Mouse (Mus musculus): ENCODE measurements at regions not wholly inside any gene's neighbourhood (a gene's known extent, or its start where the extent isn't known, plus 50 kb on each side); places are given as distances from the start of the nearest gene placed in this dataset.
A peak's percentile ranks its signal among the peaks of the same experiment; 100 is the strongest.

DNA sequence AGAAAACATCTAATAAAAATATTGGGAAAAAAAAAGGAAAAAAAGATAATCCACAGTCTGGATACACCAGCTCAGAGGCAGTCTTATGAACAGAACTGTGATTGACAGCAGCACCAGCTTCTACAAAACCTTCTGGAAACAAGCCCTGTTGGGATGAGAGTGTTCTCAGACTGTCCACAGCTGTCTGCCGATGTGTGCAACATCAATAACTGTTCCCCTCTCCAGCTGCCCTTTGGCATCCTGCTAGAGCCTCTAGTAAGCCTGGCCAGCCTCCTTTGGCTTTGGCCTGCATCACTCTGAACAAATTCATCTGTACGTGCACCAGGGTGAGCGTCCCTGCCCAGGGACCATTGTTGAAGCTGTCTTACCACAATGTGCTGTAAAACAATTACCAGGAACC is 137.0 kb upstream of the Irs2 start:
- intact Hi-C loops (cut with DNase I): no loop called here
- DNase-seq: no peak

DNA sequence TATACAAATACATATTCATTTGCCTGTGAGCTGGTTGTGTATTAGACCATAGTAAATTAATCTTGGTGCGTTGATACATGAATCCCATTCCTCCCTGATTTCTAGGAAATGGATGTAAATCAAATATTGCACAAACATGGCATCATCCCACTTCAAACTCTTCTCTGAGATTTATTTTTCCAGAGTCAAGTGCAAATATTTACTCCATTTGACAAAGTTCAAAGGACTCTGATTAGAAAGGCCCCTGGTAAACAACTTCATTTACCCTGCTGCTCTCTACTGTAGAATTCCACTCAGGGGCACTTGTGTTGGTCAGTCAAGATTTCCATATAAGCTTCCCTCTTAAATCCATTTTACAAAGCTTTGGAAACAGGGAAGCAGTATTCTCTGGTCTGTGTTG is 132.3 kb upstream of the Irs2 start:
- DNase-seq: no peak
- intact Hi-C loops (cut with DNase I): no loop called here

DNA sequence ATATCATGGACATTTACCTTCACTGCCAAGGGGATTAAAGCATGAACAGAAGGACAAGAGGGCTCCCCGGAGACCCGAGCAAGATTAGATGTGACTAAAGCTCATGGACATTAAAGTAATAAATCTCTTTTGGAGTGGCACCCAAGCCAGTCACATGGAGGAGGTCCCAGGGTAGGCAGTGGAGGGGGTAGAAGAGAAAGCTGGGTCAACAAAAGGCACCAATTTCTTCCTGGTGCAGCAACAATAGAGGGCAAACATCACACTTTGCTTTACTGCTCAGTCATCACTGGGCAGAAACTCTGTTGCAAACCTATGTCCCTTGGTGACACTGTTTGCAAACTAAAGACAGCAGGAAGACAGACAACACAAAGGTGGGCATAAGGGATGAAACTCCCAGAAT is 131.0 kb upstream of the Irs2 start:
- intact Hi-C loops (cut with DNase I): no loop called here
- DNase-seq: no peak

DNA sequence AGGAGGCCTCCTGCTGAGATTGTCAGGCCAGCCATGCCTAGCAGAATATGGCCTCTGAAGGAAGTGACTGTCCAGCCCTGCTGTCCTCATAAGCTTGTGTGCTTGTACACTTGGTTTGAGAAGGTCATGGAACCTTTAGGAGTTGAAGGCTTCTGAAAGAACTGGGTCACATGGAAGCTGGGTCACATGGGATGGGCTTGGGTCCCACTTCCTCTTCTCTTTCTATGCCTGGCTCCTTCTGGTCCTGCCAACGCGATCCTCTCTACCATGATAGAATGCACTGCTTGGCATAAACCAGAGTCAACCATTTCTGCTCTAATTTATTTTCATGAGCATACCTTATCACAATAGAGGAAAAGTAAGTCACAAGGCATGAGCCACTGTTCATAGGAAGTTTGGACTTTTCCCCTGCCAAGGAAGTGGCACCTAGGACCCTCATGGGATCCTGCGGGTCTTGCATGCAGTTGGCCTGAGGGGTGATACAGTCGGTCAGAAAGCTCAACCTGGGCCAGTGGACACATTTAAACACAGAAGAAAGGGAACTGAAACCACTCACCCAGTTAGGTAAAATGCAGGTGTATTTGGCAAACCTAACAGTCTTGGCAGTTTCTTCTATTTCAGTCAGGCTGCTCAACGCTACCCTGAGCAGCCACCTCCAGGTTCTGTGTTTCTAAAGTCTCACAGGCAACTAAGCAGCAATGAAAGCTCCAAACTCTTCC is 130.2 kb upstream of the Irs2 start:
- intact Hi-C loops (cut with DNase I): no loop called here
- DNase-seq: no peak

DNA sequence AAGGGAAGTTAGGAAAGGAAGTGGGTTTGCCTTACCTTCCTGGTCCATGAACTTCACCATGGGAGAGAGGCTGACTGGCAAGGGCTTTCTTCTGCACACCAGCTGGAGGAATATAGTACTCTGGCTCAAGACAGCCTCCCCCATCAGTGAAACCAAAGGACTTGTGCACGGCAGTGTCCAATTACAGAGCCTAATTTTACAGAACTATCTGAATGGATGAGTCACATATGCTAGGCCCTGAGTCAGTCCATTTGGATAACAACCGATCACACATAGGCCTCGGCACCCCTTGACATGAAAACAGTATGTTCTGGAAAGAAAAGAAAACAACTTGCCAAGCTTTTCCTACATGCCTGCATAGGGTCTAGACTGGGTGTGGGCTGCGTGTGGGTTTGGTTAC is 128.3 kb upstream of the Irs2 start:
- DNase-seq: no peak
- intact Hi-C loops (cut with DNase I): no loop called here

DNA sequence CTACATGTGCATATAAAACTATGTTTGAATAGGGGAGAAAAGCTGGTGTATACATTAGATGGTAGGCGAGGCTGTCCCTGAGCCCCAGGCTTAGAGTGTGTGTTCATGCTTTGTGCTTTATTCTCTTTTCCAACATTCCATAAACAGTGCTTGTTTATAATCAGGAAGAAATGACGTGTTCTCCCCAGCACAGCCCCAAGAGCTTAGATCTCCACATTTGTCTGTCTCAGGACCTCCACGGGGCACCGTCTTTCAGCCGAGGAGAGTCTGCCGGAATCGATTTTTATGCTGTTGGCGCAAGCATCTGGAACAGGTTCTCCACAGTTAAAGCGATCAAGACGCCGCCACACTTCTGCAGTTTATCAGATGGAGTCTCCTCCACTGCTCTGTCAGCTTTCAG is 126.9 kb upstream of the Irs2 start:
- intact Hi-C loops (cut with DNase I): no loop called here
- DNase-seq: no peak

DNA sequence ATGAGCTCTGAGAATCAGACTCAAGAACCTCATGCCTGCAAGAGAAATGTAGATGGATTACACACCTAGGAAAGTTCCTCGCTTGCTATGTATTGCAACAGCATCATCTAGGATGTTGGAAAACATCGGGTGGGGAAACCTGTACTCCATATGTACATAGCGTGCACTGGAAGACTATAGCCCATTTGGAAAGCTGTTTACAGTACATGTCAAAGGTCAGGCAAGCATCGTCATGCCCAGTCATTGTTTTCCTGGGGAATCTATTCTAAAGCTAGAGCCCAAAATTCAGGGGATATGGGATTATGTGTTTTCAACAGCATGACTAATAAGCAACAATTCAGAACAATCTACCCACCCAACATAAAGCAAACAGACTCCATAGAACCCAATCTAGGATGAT is 126.3 kb upstream of the Irs2 start:
- no peak for DNase-seq
- intact Hi-C loops (cut with DNase I): no loop called here

DNA sequence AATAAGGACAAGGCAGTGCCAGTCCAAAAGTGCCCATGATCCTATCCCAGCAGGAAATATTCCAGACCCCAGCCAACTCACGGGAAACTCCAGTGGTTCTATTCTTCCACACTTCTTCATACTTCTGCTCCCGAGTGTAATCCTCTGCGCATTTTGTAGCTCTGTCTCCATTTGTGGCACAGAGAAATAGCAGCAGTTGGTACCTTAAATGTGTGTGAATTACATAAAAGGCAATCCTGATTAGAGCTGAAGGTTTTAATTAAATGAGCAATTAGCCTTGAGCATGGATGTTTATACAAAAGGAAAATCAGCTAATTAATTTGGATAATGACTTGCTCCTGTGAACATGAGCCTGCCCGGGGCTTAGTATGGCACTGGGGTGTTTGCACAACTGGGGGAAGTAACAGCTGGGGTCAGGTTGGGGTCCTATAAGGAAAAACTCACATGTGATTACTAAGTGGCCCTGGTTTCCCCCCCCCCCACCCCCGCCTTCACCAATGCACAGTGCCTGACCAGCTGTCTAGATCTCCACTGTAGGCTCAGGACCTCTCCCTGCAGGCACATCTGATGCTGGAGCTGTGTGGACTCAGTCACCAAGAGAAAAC is 110.9 kb upstream of the Irs2 start:
- no peak for DNase-seq
- intact Hi-C loops (cut with DNase I): no loop called here

DNA sequence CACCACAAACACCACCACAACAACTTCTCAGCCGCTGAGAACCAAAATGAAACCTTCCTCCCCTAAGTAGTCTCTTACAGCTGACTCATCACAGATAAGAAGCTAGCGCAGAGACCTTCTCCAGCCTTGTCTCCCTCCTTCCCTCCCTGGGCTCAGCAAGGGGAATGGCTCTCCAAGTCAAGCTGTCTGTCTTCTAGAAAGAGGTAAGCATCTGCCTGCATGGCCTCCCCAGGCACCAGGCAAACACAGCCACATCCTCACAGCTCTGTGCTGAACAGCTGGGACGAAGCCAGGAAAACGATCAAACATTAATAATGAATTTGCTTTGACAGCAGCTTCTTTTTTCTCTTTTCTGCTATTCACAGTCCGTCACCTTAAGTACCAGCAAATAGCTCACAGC is 108.3 kb upstream of the Irs2 start:
- intact Hi-C loops (cut with DNase I): no loop called here
- DNase-seq: no peak

DNA sequence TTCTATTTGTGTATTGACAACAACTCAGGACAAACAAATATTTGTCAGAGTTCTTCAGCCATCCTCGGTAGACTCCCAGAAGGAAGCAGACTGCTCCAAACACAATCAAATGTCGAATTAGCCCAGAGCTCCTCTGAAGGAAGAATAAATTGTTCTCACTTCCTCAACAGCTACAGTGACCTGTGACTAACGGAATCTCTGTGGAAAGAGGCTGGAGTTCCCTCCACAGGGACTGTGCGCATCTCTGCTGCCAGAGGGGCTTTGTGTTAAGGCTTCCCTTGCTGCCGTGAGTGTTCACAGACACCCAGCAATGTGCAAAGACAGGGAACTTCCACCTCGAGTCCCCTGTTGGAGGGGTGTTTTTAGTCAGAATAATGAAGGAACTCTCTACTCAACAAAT is 107.0 kb upstream of the Irs2 start:
- no peak for DNase-seq
- intact Hi-C loops (cut with DNase I): no loop called here

DNA sequence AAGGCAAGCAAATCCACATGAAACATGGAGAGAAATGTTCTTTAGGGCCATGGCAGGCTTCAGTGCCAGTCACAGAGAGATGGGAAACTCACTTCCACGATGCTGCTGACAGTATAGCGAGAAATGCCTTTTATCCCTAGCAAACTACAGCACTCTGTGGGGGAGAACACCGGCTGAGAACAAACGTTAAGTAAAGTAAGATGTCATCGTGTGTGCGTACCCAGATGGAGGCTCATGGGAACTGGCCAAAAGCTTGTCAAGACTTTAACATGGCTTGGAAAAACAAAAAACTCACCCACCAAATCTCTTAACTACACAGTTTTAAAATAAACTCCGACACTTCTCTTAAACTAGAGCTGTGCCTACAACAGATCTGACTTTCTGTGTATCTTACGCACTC is 106.3 kb upstream of the Irs2 start:
- no peak for DNase-seq
- intact Hi-C loops (cut with DNase I): no loop called here

DNA sequence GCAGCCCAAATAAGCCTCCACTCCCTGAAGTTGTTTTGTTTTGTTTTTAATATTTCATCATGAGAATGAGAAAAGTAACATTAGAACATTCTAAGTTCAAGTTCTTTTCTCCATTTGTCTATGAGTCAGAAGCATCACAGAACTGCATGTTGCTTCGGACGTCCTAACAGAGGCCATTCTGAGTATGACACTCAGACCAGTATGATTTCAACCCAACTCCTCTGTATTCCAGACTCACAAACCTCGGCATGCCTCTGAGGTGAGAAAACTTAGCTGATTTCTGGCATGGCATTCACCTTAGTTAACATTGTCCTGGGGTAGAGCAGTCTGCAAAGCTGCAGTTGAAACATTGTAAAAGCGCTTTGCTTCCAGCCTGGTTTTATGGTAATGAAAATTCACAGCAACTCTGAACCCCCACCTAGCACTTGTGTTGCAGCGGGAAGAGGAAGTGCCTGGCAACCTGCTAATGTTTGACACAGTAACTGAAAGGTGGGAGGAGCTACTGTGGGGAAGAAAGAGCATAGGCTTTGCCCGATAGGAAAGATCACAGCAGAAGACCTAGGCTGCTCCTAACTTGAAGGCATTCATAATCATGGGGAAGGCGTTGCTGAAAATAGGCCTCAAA is 104.8 kb upstream of the Irs2 start:
- intact Hi-C loops (cut with DNase I): no loop called here
- DNase-seq: no peak

DNA sequence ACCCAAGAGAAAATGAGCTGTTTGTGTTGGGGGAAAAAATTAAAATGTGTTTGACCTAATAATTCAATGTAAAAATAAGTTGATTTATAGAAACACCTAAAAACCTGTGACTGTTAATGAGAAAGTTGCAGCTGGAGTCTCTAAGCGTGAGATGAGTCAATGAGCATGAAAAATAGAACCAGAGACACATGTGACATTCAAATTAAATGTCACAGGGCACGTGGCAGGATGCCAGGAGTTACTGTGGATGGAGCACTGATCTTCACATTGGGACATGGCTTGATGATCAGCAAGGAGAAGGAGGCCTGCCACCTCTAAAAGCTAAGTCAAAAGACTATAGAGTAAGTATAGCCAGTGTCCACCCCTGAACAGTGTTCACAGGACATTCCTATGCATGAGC is 103.7 kb upstream of the Irs2 start:
- DNase-seq: no peak
- intact Hi-C loops (cut with DNase I): no loop called here

DNA sequence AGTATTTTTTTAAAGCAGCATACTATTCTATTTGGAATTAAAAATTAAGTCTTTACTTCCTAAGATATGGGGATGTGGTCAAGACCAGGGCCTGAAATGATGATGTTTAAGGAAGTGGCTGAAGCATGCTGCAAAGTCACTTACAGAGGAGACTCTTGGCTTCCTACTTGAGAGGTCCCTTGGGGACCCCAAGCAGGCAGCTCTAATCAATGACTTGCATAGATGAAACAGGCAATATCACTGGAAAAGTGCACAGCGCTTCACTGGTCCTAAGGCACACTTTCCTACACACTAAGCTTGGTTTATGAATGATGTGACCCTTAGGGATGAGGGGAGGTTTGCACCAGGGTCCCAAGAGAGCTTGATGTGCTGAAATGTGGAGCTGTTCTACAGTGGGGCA is 99.2 kb upstream of the Irs2 start:
- DNase-seq: no peak
- intact Hi-C loops (cut with DNase I): no loop called here

DNA sequence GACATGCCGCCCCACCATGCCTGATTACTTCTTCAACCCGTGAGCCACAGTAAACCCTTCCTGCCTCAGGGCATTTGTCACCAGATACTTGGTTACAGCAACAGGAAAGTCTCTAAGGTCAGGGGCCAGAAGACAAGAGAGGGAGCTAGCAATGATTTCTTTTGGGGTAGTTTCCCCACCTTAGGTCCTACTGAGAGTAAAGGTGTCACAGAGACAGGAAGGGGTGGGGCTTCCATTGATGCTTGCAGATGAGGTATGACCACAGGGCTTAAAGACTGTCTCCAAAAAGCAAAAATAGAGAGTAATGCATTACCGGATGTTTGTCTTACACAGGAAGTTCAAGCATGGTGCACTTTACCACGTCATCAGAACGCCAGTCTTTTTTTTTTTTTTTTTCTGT is 98.8 kb upstream of the Irs2 start:
- no peak for DNase-seq
- intact Hi-C loops (cut with DNase I): no loop called here

DNA sequence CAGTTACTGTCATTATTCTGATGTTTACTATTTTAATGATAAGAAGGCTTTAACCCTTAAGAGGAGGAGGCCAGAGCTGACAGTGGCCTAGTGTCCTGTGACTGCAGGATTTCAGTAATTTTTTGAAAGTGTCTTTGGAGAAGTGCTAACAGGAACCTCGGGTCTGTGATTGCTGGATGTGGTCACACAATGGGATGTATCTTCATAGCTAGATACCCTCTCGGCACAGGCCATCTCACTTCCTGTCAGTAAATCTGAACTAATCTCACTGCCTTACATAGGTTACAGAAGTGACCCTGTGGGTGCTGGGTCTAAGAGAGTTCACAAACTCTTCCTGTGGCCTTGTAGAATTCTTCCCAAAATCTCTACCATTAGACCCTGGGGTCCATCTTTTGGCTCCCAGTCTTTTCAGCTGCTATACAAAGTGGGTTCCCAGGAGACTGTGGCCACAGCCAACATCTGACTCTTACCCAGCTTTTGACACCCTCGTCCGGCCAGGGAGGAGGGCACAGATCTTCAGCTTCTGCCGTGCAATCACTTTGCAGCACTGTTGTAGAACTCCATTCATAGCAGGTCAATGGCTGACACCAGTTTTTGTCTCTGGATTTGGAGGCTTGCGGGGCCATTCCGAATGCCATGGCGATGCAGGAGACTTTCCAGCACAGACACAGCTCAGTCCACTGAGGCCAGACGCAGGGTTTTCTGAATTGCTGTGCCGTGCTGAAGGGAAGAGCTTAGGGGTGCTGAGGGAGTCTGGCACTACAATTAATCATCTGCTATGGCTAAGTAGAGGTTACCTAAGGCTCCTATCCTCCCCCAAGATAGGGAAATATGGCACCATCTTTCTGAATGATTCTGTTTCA is 95.7 kb upstream of the Irs2 start:
- no peak for DNase-seq
- intact Hi-C loops (cut with DNase I): no loop called here

DNA sequence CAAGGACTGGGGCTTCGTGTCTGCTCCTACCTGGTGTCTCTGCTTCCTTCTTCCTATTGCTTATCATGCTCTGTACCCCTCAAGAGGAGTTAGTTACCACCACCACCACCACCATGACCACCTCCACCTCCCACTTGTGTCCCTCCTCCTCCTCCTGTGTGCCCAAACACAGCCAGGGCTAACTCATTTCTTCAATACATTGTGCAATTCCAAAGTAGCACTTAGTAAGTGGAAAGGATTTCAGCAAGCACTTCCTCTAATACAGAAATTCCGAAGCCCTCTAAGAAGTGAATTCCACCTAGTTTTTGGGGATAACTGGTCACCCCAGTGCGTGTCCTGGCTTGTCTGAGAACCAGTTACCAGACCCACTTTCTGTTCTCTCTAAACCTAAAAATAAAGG is 92.1 kb upstream of the Irs2 start:
- intact Hi-C loops (cut with DNase I): no loop called here

DNA sequence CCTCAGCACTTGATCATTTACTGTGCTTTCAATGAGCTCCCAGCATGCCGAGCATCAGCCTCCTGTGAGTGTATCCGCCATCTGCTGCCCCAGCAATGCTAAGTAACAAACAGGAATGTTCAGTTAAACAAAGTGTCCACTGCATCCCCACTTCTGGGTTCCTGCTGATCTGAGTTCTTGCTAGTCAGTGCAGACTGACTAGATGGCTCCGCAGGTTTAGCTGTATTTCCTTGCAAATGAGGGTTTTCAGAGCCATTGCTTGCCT is 91.3 kb upstream of the Irs2 start:
- no peak for DNase-seq
- intact Hi-C loops (cut with DNase I): loop anchor here (2.0 kb wide), 1 partner anchor 89 kb away; no protein-coding TSS in a partner anchor

More for the DNA sequence above, 92.1 kb upstream of the Irs2 start:
- no peak for DNase-seq

DNA sequence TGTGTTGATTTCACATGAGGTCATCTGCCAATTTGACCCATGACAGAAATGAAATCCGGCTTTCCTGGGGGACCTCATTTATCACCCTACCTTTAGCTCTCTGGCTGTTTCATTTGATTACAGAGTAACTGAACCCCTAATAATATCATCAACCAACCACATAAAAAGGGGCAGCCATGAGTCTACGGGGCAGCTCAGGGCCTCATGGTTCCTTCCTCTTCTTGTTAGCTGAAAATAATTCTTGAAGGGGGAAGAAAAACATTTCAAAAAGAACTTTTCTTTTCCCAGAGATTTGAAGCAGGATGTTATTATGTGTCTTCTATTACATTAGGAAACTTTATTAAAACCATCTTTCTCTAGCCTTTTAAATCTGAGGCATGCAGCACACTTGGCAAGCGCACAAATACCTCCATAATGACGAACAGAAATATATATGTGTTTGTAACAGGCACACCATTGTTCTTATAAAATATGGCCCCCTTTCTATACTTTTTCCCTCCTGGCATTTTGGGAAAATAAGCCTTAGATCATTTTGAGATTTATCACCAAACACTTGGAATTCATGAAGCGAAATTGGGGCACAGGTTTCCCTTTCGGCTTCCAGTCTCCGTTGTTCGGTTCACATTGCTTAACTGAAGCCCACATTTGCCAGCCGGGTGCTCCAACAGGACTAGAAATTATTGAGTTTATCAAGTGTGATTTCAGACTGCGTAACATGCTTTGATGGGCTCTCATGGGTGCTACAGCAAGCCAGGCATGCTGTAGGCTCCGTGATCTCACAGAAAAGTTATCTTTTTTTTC is 90.7 kb upstream of the Irs2 start:
- intact Hi-C loops (cut with DNase I): loop anchor here (1.0 to 2.0 kb wide), 2 partner anchors 74 to 88 kb away; no protein-coding TSS in a partner anchor
- DNase-seq: no peak

DNA sequence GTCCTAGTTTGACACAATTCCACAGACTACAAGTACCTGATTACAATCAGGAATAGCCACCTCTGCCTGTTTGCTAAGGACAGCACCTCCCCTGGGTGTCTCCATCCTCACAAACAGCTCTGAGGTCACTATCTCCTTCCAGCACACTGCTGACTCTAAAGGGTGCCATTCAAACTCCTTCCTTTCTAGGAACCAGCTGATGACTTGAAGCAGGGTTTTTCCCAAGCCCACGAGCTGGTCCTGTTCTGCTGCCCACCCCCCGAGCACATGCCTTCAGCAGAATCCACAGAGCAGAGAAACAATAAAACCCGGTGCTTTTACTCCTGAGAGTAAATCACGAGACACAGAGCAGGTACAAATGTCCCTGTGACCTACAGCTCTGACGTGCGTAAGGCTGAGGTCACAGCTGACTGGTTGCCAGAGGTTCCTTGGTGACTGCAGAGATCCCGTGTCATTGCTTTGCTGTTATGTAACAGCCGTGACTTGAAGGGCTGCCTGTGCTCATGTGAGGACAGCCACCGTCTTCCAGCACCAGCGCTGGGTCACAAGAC is 90.0 kb upstream of the Irs2 start:
- DNase-seq: peak; percentile 79 to 89
- intact Hi-C loops (cut with DNase I): loop anchor here (1.0 to 2.0 kb wide), 2 partner anchors 75 to 88 kb away; no protein-coding TSS in a partner anchor
